Mouse (Mus musculus): ENCODE measurements around the gene Pip5kl1. TPM values are rescaled to one million over a fixed set of nuclear protein-coding genes. Genes with fewer than 3 reads are reported as not detected.

The Pip5kl1 gene
- 39.7 and 47.8 TPM in 2 replicates for polyA plus RNA-seq (2012; rRNA removed)

DNA sequence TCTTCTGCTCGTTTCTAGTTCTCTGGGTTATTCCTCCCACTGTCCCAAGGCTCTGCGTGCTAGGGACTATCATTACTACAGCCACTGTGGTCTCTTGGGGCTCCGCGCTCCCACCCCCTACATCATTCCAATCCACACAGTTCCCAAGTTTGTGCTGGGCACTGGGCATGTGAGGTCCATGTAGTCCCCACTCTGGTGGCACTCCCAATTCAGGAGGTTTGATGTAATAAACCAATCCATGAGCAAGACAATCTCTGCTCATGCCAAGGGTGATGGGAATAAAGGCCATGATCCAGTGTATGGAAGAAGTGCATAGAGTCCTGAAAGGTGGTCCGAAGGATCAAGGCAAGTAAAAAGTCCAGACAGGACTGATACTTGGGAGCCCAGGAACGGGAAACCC lies at the start of gene Pip5kl1:
TSS of gene Pip5kl1 (plus strand) at position 301 of the 400 bp plus-strand sequence.
- TF ChIP-seq CTCF (IDR thresholded peaks at IDR 0.05; ENCODE audit: control insufficient read depth, insufficient read depth, insufficient replicate concordance, low read depth, low read length) (no peak), POLR2A (IDR thresholded peaks at IDR 0.05; ENCODE audit: control insufficient read depth, low read depth, low read length) (no peak)
- Histone ChIP-seq H3K27me3 (ENCODE audit: control insufficient read depth, insufficient read depth, low read length) (peaks cover 2% of the 10 kb centered on the region), H3K27ac (ENCODE audit: control insufficient read depth, insufficient read depth, low read depth, low read length) (no peak within 1 kb of the TSS), H3K4me3 (ENCODE audit: control insufficient read depth, low read depth, low read length) (peak within 1 kb of the TSS; percentile 86), H3K36me3 (ENCODE audit: control insufficient read depth, insufficient read depth, low read length) (no peaks in the 10 kb centered on the region), H3K4me1 (ENCODE audit: control insufficient read depth, insufficient read depth, low read length) (peaks cover 4% of the 10 kb centered on the region)

DNA sequence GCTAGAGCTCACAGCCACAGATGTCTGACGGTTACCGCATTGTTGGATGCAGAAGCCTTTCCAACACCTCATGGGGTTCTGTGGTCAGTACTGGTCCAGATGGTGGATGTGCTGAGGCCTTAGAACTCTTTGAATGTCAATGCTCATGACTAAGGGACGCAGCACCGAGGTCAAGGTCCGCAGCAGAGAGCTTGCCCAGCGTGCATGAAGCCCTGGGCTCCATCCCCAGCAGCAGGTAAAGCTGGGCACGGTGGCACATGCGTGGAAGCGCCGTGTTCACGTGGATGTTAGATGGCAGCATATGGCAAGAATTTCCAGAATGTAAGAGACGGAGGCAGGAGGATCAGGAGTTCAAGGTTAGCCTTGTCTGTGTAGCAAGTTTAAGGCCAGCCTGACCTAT lies 48.8 kb upstream of the Pip5kl1 start:
- TF ChIP-seq CTCF (IDR thresholded peaks at IDR 0.05; ENCODE audit: control insufficient read depth, insufficient read depth, insufficient replicate concordance, low read depth, low read length): no peak
- no peak for TF ChIP-seq POLR2A (IDR thresholded peaks at IDR 0.05; ENCODE audit: control insufficient read depth, low read depth, low read length)

DNA sequence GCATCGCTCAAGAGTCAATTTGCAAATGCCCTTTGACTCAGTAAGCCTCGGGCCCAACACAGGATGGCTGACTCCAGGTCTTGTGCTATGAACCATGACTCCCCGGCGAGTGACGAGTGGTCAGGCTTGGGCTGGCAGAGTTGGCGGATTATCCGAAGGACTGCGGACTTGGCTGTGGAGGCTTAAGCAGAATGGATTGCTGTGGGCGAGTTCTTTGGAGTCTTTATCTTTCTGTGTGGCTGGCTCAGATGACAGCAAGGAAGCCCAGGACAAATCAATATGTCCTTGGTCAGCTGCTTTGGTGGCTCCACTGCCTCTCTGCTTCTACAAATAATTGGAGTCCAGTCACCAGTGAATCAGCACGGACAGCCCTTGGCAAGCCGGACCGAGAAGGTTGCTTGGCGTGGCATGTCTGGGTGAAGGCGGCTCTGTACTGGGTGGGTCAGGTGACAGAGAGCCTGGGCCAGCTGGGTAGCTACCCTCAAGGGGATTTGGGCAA lies 47.1 kb upstream of the Pip5kl1 start:
- no peaks in the 10 kb centered on the region for H3K27me3 ChIP-seq (ENCODE audit: control insufficient read depth, insufficient read depth, low read length)
- no peaks in the 10 kb centered on the region for H3K36me3 ChIP-seq (ENCODE audit: control insufficient read depth, insufficient read depth, low read length)
- no peak overlapping the region for H3K27ac ChIP-seq (ENCODE audit: control insufficient read depth, insufficient read depth, low read depth, low read length)
- H3K4me3 ChIP-seq (ENCODE audit: control insufficient read depth, low read depth, low read length): no peak overlapping the region
- H3K4me1 ChIP-seq (ENCODE audit: control insufficient read depth, insufficient read depth, low read length): no peaks in the 10 kb centered on the region
- TF ChIP-seq POLR2A (IDR thresholded peaks at IDR 0.05; ENCODE audit: control insufficient read depth, low read depth, low read length): no peak

More for the DNA sequence above, 48.8 kb upstream of the Pip5kl1 start:
- no peak overlapping the region for H3K4me3 ChIP-seq (ENCODE audit: control insufficient read depth, low read depth, low read length)
- H3K4me1 ChIP-seq (ENCODE audit: control insufficient read depth, insufficient read depth, low read length): no peaks in the 10 kb centered on the region
- H3K27me3 ChIP-seq (ENCODE audit: control insufficient read depth, insufficient read depth, low read length): no peaks in the 10 kb centered on the region
- no peak overlapping the region for H3K27ac ChIP-seq (ENCODE audit: control insufficient read depth, insufficient read depth, low read depth, low read length)
- H3K36me3 ChIP-seq (ENCODE audit: control insufficient read depth, insufficient read depth, low read length): no peaks in the 10 kb centered on the region

DNA sequence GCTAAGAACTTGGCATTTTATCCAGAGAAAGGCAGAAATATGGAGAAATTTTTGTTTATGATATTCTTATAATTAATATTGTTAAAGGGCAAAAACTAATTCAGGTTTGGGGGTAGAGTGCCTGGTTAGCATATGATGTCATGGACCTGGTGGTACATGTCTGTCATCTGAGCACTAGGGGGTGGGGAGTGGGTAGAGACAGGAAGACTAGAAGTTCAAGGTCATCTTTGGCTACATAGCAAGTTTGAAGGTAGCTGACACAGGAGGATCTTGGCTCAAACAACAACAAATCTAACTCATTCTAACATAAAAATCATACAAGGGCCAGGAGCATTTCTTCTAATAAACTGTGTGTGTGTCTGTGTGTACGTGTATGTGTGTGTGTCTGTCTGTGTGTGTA lies 46.3 kb upstream of the Pip5kl1 start:
- no peak for TF ChIP-seq CTCF (IDR thresholded peaks at IDR 0.05; ENCODE audit: control insufficient read depth, insufficient read depth, insufficient replicate concordance, low read depth, low read length)
- no peak for TF ChIP-seq POLR2A (IDR thresholded peaks at IDR 0.05; ENCODE audit: control insufficient read depth, low read depth, low read length)
- Histone ChIP-seq H3K4me3 (ENCODE audit: control insufficient read depth, low read depth, low read length) (no peak overlapping the region), H3K36me3 (ENCODE audit: control insufficient read depth, insufficient read depth, low read length) (no peaks in the 10 kb centered on the region), H3K27ac (ENCODE audit: control insufficient read depth, insufficient read depth, low read depth, low read length) (no peak overlapping the region), H3K4me1 (ENCODE audit: control insufficient read depth, insufficient read depth, low read length) (no peaks in the 10 kb centered on the region), H3K27me3 (ENCODE audit: control insufficient read depth, insufficient read depth, low read length) (no peaks in the 10 kb centered on the region)

DNA sequence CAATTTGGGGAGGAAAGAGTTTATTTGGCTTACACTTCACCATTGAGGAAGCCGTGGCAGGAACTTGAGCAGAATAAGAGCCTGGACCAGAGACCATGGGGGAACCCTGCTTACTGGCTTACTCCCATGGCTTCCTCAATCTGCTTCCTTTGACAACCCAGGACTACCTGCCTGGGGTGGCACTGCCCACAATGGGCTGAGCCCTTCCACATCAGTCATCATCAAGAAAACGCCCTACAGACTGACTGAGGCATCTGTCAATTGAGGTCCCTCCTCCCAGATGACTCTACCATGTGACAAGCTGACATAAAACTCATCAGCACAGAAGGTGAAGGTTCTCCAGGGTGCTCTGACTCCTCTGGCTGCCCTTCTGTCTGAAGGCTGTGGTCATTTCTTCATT lies 44.1 kb upstream of the Pip5kl1 start:
- Histone ChIP-seq H3K4me3 (ENCODE audit: control insufficient read depth, low read depth, low read length) (no peak overlapping the region), H3K4me1 (ENCODE audit: control insufficient read depth, insufficient read depth, low read length) (peaks cover 7% of the 10 kb centered on the region), H3K36me3 (ENCODE audit: control insufficient read depth, insufficient read depth, low read length) (no peaks in the 10 kb centered on the region), H3K27ac (ENCODE audit: control insufficient read depth, insufficient read depth, low read depth, low read length) (no peak overlapping the region), H3K27me3 (ENCODE audit: control insufficient read depth, insufficient read depth, low read length) (no peaks in the 10 kb centered on the region)
- TF ChIP-seq POLR2A (IDR thresholded peaks at IDR 0.05; ENCODE audit: control insufficient read depth, low read depth, low read length) (no peak), CTCF (IDR thresholded peaks at IDR 0.05; ENCODE audit: control insufficient read depth, insufficient read depth, insufficient replicate concordance, low read depth, low read length) (no peak)

DNA sequence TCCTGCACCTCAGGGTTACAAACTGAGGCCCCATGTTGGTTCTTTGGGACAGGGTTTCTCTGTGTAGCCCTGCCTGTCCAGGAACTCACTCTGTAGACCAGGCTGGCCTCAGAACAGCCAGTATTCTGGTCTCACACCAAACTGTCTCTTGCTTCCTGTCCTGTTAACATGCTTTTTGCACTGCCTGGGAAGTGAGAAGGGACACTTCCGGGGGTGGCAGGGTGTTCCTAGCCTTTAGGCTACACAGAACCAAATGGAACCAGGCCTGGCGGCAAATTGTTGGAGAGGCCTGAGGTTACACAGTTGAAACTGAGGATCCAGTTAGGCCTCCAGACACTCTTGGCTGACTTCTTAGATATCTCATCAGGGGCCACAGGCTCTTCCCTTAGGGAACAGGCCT lies 41.4 kb upstream of the Pip5kl1 start:
- Histone ChIP-seq H3K36me3 (ENCODE audit: control insufficient read depth, insufficient read depth, low read length) (no peaks in the 10 kb centered on the region), H3K27ac (ENCODE audit: control insufficient read depth, insufficient read depth, low read depth, low read length) (no peak overlapping the region), H3K4me1 (ENCODE audit: control insufficient read depth, insufficient read depth, low read length) (peaks cover 21% of the 10 kb centered on the region), H3K4me3 (ENCODE audit: control insufficient read depth, low read depth, low read length) (no peak overlapping the region), H3K27me3 (ENCODE audit: control insufficient read depth, insufficient read depth, low read length) (no peaks in the 10 kb centered on the region)
- TF ChIP-seq POLR2A (IDR thresholded peaks at IDR 0.05; ENCODE audit: control insufficient read depth, low read depth, low read length) (no peak), CTCF (IDR thresholded peaks at IDR 0.05; ENCODE audit: control insufficient read depth, insufficient read depth, insufficient replicate concordance, low read depth, low read length) (no peak)

- TF ChIP-seq POLR2A (IDR thresholded peaks at IDR 0.05; ENCODE audit: control insufficient read depth, low read depth, low read length): no peak
- TF ChIP-seq CTCF (IDR thresholded peaks at IDR 0.05; ENCODE audit: control insufficient read depth, insufficient read depth, insufficient replicate concordance, low read depth, low read length): no peak
- Histone ChIP-seq H3K4me1 (ENCODE audit: control insufficient read depth, insufficient read depth, low read length) (peaks cover 22% of the 10 kb centered on the region), H3K27ac (ENCODE audit: control insufficient read depth, insufficient read depth, low read depth, low read length) (peak overlapping the region; percentile 64)
These were observed 40.4 kb upstream of the Pip5kl1 start for GRCm38 (mm10) chr2:32534061-32534732.

More at GRCm38 (mm10) chr2:32534061-32534732, 40.4 kb upstream of the Pip5kl1 start:
- H3K36me3 ChIP-seq (ENCODE audit: control insufficient read depth, insufficient read depth, low read length): no peaks in the 10 kb centered on the region
- no peaks in the 10 kb centered on the region for H3K27me3 ChIP-seq (ENCODE audit: control insufficient read depth, insufficient read depth, low read length)
- peak overlapping the region; percentile 64 for H3K4me3 ChIP-seq (ENCODE audit: control insufficient read depth, low read depth, low read length)
